Mouse (Mus musculus): ENCODE measurements around the gene Socs4. TPM values are rescaled to one million over a fixed set of nuclear protein-coding genes. Genes with fewer than 3 reads are reported as not detected.

Socs4 gene
- polyA plus RNA-seq, 1 experiment from 2014 or later = 2.8 TPM

DNA sequence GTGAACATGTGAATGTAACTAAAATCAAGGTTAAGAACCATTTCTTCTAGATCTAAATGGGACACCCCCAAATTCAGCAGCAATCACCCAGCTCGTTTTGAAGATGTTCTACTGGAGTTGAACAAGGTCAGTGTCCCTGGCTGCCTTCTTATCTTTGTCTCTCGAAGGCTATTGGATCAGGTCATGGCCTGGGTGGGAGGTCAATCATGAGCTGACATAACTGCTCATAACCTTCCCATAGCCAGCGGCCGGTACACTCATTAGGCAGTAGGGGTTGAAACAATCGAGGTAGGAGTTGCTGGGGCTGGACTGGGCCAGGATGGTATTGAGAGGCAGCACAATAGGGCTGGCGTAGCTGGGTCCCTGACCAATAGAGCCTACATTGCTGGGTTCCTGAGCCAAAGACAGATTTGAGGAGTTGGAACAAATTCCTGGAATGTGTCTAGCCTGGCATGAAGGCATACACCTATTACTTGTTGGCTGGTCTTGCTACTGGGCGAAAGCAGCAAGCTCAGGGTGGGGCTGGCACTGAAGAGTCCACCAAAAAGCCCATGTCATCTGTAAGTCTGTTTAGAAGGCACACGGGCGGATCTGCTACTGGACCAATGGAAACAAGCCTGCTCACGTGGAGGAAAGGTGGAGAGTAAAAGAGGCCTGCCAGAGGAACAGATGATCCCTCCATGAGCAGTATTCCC lies 63.6 kb downstream of the Socs4 start:
- H3K27ac ChIP-seq (ENCODE audit: low read length) = no peak overlapping the region
- no peaks in the 10 kb centered on the region for H3K4me1 ChIP-seq (ENCODE audit: control insufficient read depth, insufficient read depth, low read length)
- H3K27me3 ChIP-seq (ENCODE audit: control insufficient read depth, insufficient read depth, low read length) = no peaks in the 10 kb centered on the region
- no peaks in the 10 kb centered on the region for H3K36me3 ChIP-seq (ENCODE audit: control insufficient read depth, insufficient read depth, low read length)
- 78% methylated on average over 10 of the region's 10 CpGs for WGBS
- ATAC-seq (ENCODE audit: insufficient read depth, low FRiP score) = no peak
- H3K9me3 ChIP-seq (replicated peaks; ENCODE audit: control insufficient read depth, low read length) = no peaks in the 10 kb centered on the region
- H3K4me3 ChIP-seq (replicated peaks; ENCODE audit: low read length) = no peak overlapping the region
- no peak overlapping the region for H3K9ac ChIP-seq (ENCODE audit: low read length)
- no peak overlapping the region for H3K4me2 ChIP-seq (ENCODE audit: low read depth, low read length)

- H3K4me2 ChIP-seq (ENCODE audit: low read depth, low read length) = no peak overlapping the region
- 70% methylated on average over 4 of the region's 4 CpGs for WGBS
- no peak for ATAC-seq (ENCODE audit: insufficient read depth, low FRiP score)
- H3K27me3 ChIP-seq (ENCODE audit: control insufficient read depth, insufficient read depth, low read length) = no peaks in the 10 kb centered on the region
- no peaks in the 10 kb centered on the region for H3K9me3 ChIP-seq (replicated peaks; ENCODE audit: control insufficient read depth, low read length)
- H3K36me3 ChIP-seq (ENCODE audit: control insufficient read depth, insufficient read depth, low read length) = no peaks in the 10 kb centered on the region
- no peak overlapping the region for H3K9ac ChIP-seq (ENCODE audit: low read length)
- H3K4me1 ChIP-seq (ENCODE audit: control insufficient read depth, insufficient read depth, low read length) = no peaks in the 10 kb centered on the region
- no peak overlapping the region for H3K4me3 ChIP-seq (replicated peaks; ENCODE audit: low read length)
- H3K27ac ChIP-seq (ENCODE audit: low read length) = no peak overlapping the region
Measured at GRCm38 (mm10) chr14:47341811-47342291, 65.1 kb downstream of the Socs4 start.

Other genes starting within 250 kb of the Socs4 start
- gene Gch1, start 87.5 kb upstream of the Socs4 start, polyA plus RNA-seq (2015; fragmentation: Nextera tagmentation; extraction: Ambion mirVana) = 5.8 and 5.9 TPM in 2 replicates
- gene Wdhd1, start 74 bp upstream of the Socs4 start, polyA plus RNA-seq (2015; fragmentation: Nextera tagmentation; extraction: Ambion mirVana) = 23.4 and 25.6 TPM in 2 replicates
- gene Mapk1ip1l, start 21.3 kb downstream of the Socs4 start, polyA plus RNA-seq (2015; fragmentation: Nextera tagmentation; extraction: Ambion mirVana) = 61.0 and 63.3 TPM in 2 replicates
- gene Lgals3, start 90.8 kb downstream of the Socs4 start, polyA plus RNA-seq (2015; fragmentation: Nextera tagmentation; extraction: Ambion mirVana) = 95.3 and 132 TPM in 2 replicates
- gene Dlgap5, start 141.5 kb downstream of the Socs4 start, polyA plus RNA-seq (2015; fragmentation: Nextera tagmentation; extraction: Ambion mirVana) = 30.7 and 37.0 TPM in 2 replicates
- 20.4 and 23.1 TPM in 2 replicates for gene Fbxo34, start 173.5 kb downstream of the Socs4 start, polyA plus RNA-seq (2015; fragmentation: Nextera tagmentation; extraction: Ambion mirVana)

All from stomach, embryonic 16.5 days (tissue).